Mouse (Mus musculus): Measurements from ENCODE around the gene Ipo5. TPM values are rescaled to one million over a fixed set of nuclear protein-coding genes. Genes with fewer than 3 reads are reported as not detected.
A peak's percentile ranks its signal among the peaks of the same experiment; 100 is the strongest.

Ipo5 gene
- polyA plus RNA-seq, 1 experiment from 2014 or later = 96.3 TPM

GRCm38 (mm10) chr14:120877147-120877546 is 33.9 kb upstream of the Ipo5 start:
- H3K4me1 ChIP-seq (ENCODE audit: insufficient read depth, low read length) = no peaks in the 10 kb centered on the region
- no peak overlapping the region for H3K27ac ChIP-seq (ENCODE audit: low read length)
- H3K27me3 ChIP-seq (ENCODE audit: insufficient read depth, low read length) = no peaks in the 10 kb centered on the region
- no peak overlapping the region for H3K9ac ChIP-seq (replicated peaks; ENCODE audit: low read length)
- H3K9me3 ChIP-seq (ENCODE audit: low read length) = no peaks in the 10 kb centered on the region
- H3K4me2 ChIP-seq (replicated peaks; ENCODE audit: low read depth, low read length) = no peak overlapping the region
- H3K4me3 ChIP-seq (ENCODE audit: low read length) = no peak overlapping the region
- no peaks in the 10 kb centered on the region for H3K36me3 ChIP-seq (ENCODE audit: insufficient read depth, low read length)
- ATAC-seq (ENCODE audit: low FRiP score, low TSS enrichment) = no peak
- 77% methylated on average over 10 of the region's 10 CpGs for WGBS

- H3K36me3 ChIP-seq (ENCODE audit: insufficient read depth, low read length) = no peaks in the 10 kb centered on the region
- WGBS = 98% methylated on average over 2 of the region's 2 CpGs
- H3K9me3 ChIP-seq (ENCODE audit: low read length) = no peaks in the 10 kb centered on the region
- H3K27ac ChIP-seq (ENCODE audit: low read length) = no peak overlapping the region
- no peaks in the 10 kb centered on the region for H3K27me3 ChIP-seq (ENCODE audit: insufficient read depth, low read length)
- H3K4me3 ChIP-seq (ENCODE audit: low read length) = no peak overlapping the region
- H3K4me1 ChIP-seq (ENCODE audit: insufficient read depth, low read length) = no peaks in the 10 kb centered on the region
- no peak overlapping the region for H3K9ac ChIP-seq (replicated peaks; ENCODE audit: low read length)
- no peak for ATAC-seq (ENCODE audit: low FRiP score, low TSS enrichment)
- no peak overlapping the region for H3K4me2 ChIP-seq (replicated peaks; ENCODE audit: low read depth, low read length)
Measured at GRCm38 (mm10) chr14:120879026-120879425, 32.0 kb upstream of the Ipo5 start.

GRCm38 (mm10) chr14:120880601-120881000 is 30.4 kb upstream of the Ipo5 start:
- Histone ChIP-seq H3K27ac (ENCODE audit: low read length) (no peak overlapping the region), H3K4me3 (ENCODE audit: low read length) (no peak overlapping the region), H3K4me1 (ENCODE audit: insufficient read depth, low read length) (no peaks in the 10 kb centered on the region), H3K9me3 (ENCODE audit: low read length) (no peaks in the 10 kb centered on the region), H3K4me2 (replicated peaks; ENCODE audit: low read depth, low read length) (no peak overlapping the region), H3K36me3 (ENCODE audit: insufficient read depth, low read length) (no peaks in the 10 kb centered on the region), H3K27me3 (ENCODE audit: insufficient read depth, low read length) (no peaks in the 10 kb centered on the region), H3K9ac (replicated peaks; ENCODE audit: low read length) (no peak overlapping the region)
- 41% methylated on average over 4 of the region's 5 CpGs for WGBS
- no peak for ATAC-seq (ENCODE audit: low FRiP score, low TSS enrichment)

- Histone ChIP-seq H3K9ac (replicated peaks; ENCODE audit: low read length) (no peak overlapping the region), H3K27me3 (ENCODE audit: insufficient read depth, low read length) (no peaks in the 10 kb centered on the region), H3K4me2 (replicated peaks; ENCODE audit: low read depth, low read length) (no peak overlapping the region), H3K4me3 (ENCODE audit: low read length) (no peak overlapping the region), H3K36me3 (ENCODE audit: insufficient read depth, low read length) (no peaks in the 10 kb centered on the region), H3K4me1 (ENCODE audit: insufficient read depth, low read length) (no peaks in the 10 kb centered on the region), H3K27ac (ENCODE audit: low read length) (no peak overlapping the region), H3K9me3 (ENCODE audit: low read length) (no peaks in the 10 kb centered on the region)
- no peak for ATAC-seq (ENCODE audit: low FRiP score, low TSS enrichment)
- WGBS = 78% methylated on average over 9 of the region's 9 CpGs
Measured at GRCm38 (mm10) chr14:120881054-120881453, 30.0 kb upstream of the Ipo5 start.

GRCm38 (mm10) chr14:120888681-120889080 is 22.3 kb upstream of the Ipo5 start:
- Histone ChIP-seq H3K27ac (ENCODE audit: low read length) (no peak overlapping the region), H3K27me3 (ENCODE audit: insufficient read depth, low read length) (no peaks in the 10 kb centered on the region), H3K4me2 (replicated peaks; ENCODE audit: low read depth, low read length) (no peak overlapping the region), H3K9me3 (ENCODE audit: low read length) (no peaks in the 10 kb centered on the region), H3K4me3 (ENCODE audit: low read length) (no peak overlapping the region), H3K36me3 (ENCODE audit: insufficient read depth, low read length) (no peaks in the 10 kb centered on the region), H3K9ac (replicated peaks; ENCODE audit: low read length) (no peak overlapping the region), H3K4me1 (ENCODE audit: insufficient read depth, low read length) (no peaks in the 10 kb centered on the region)
- WGBS = 83% methylated on average over 11 of the region's 11 CpGs
- no peak for ATAC-seq (ENCODE audit: low FRiP score, low TSS enrichment)

- H3K9ac ChIP-seq (replicated peaks; ENCODE audit: low read length) = no peak overlapping the region
- no peak overlapping the region for H3K27ac ChIP-seq (ENCODE audit: low read length)
- WGBS = 73% methylated on average over 8 of the region's 8 CpGs
- H3K36me3 ChIP-seq (ENCODE audit: insufficient read depth, low read length) = no peaks in the 10 kb centered on the region
- H3K4me2 ChIP-seq (replicated peaks; ENCODE audit: low read depth, low read length) = no peak overlapping the region
- no peaks in the 10 kb centered on the region for H3K4me1 ChIP-seq (ENCODE audit: insufficient read depth, low read length)
- H3K9me3 ChIP-seq (ENCODE audit: low read length) = no peaks in the 10 kb centered on the region
- no peaks in the 10 kb centered on the region for H3K27me3 ChIP-seq (ENCODE audit: insufficient read depth, low read length)
- ATAC-seq (ENCODE audit: low FRiP score, low TSS enrichment) = no peak
- no peak overlapping the region for H3K4me3 ChIP-seq (ENCODE audit: low read length)
Measured at GRCm38 (mm10) chr14:120892369-120892768, 18.7 kb upstream of the Ipo5 start.

GRCm38 (mm10) chr14:120896613-120897012 is 14.4 kb upstream of the Ipo5 start:
- H3K27ac ChIP-seq (ENCODE audit: low read length) = no peak overlapping the region
- no peak overlapping the region for H3K4me2 ChIP-seq (replicated peaks; ENCODE audit: low read depth, low read length)
- H3K27me3 ChIP-seq (ENCODE audit: insufficient read depth, low read length) = no peaks in the 10 kb centered on the region
- no peak overlapping the region for H3K4me3 ChIP-seq (ENCODE audit: low read length)
- 84% methylated on average over 11 of the region's 11 CpGs for WGBS
- H3K9ac ChIP-seq (replicated peaks; ENCODE audit: low read length) = no peak overlapping the region
- ATAC-seq (ENCODE audit: low FRiP score, low TSS enrichment) = no peak
- H3K4me1 ChIP-seq (ENCODE audit: insufficient read depth, low read length) = no peaks in the 10 kb centered on the region
- H3K9me3 ChIP-seq (ENCODE audit: low read length) = no peaks in the 10 kb centered on the region
- H3K36me3 ChIP-seq (ENCODE audit: insufficient read depth, low read length) = no peaks in the 10 kb centered on the region

- no peaks in the 10 kb centered on the region for H3K4me1 ChIP-seq (ENCODE audit: insufficient read depth, low read length)
- H3K9me3 ChIP-seq (ENCODE audit: low read length) = no peaks in the 10 kb centered on the region
- H3K4me3 ChIP-seq (ENCODE audit: low read length) = no peak overlapping the region
- H3K27me3 ChIP-seq (ENCODE audit: insufficient read depth, low read length) = no peaks in the 10 kb centered on the region
- no peak overlapping the region for H3K27ac ChIP-seq (ENCODE audit: low read length)
- no peak for ATAC-seq (ENCODE audit: low FRiP score, low TSS enrichment)
- H3K4me2 ChIP-seq (replicated peaks; ENCODE audit: low read depth, low read length) = no peak overlapping the region
- no peaks in the 10 kb centered on the region for H3K36me3 ChIP-seq (ENCODE audit: insufficient read depth, low read length)
- H3K9ac ChIP-seq (replicated peaks; ENCODE audit: low read length) = no peak overlapping the region
- 91% methylated on average over 3 of the region's 3 CpGs for WGBS
Measured at GRCm38 (mm10) chr14:120898876-120899275, 12.1 kb upstream of the Ipo5 start.

GRCm38 (mm10) chr14:120909396-120909795 is 1.6 kb upstream of the Ipo5 start:
- Histone ChIP-seq H3K4me3 (ENCODE audit: low read length) (no peak overlapping the region), H3K9me3 (ENCODE audit: low read length) (no peaks in the 10 kb centered on the region), H3K4me1 (ENCODE audit: insufficient read depth, low read length) (peaks cover 13% of the 10 kb centered on the region), H3K9ac (replicated peaks; ENCODE audit: low read length) (no peak overlapping the region), H3K27me3 (ENCODE audit: insufficient read depth, low read length) (no peaks in the 10 kb centered on the region), H3K4me2 (replicated peaks; ENCODE audit: low read depth, low read length) (no peak overlapping the region), H3K36me3 (ENCODE audit: insufficient read depth, low read length) (no peaks in the 10 kb centered on the region), H3K27ac (ENCODE audit: low read length) (no peak overlapping the region)
- ATAC-seq (ENCODE audit: low FRiP score, low TSS enrichment) = no peak
- WGBS = 65% methylated on average over 3 of the region's 3 CpGs

GRCm38 (mm10) chr14:120910320-120910719 is 704 bp upstream of the Ipo5 start:
- Histone ChIP-seq H3K9me3 (ENCODE audit: low read length) (no peaks in the 10 kb centered on the region), H3K27ac (ENCODE audit: low read length) (peak overlapping the region; percentile 71), H3K4me2 (replicated peaks; ENCODE audit: low read depth, low read length) (peak overlapping the region; percentile 94), H3K27me3 (ENCODE audit: insufficient read depth, low read length) (no peaks in the 10 kb centered on the region), H3K9ac (replicated peaks; ENCODE audit: low read length) (peak overlapping the region; percentile 86), H3K4me1 (ENCODE audit: insufficient read depth, low read length) (peaks cover 13% of the 10 kb centered on the region), H3K4me3 (ENCODE audit: low read length) (peak overlapping the region; percentile 87), H3K36me3 (ENCODE audit: insufficient read depth, low read length) (no peaks in the 10 kb centered on the region)
- WGBS = 0% methylated on average over 18 of the region's 18 CpGs
- ATAC-seq (ENCODE audit: low FRiP score, low TSS enrichment) = peak; percentile 86
